Mouse (Mus musculus): ENCODE measurements around the gene Nyap1.

GRCm38 (mm10) chr5:137776408-137776918 is 35.1 kb upstream of the Nyap1 start:
- TF ChIP-seq CTCF (conservative IDR thresholded peaks at IDR 0.05; ENCODE audit: insufficient read depth, insufficient read length, low read depth, low read length) (no peak), POLR2A (IDR thresholded peaks at IDR 0.05; ENCODE audit: low read depth, low read length) (no peak)

Data from kidney, adult 2 months (tissue).